Mouse (Mus musculus) liver, embryonic 13.5 days (tissue): ENCODE results near the gene Zswim7. TPM values are rescaled to one million over a fixed set of nuclear protein-coding genes. Genes with fewer than 3 reads are reported as not detected.

Experiments used
- ATAC-seq: fragments of 200-750 bp; cut with Nextera tagmentation; 2 replicates; pipeline ENCODE4 v1.8.0; 2017; ENCODE audit warnings: low read depth, mild to moderate bottlenecking, moderate number of reproducible peaks, moderate library complexity
- DNase-seq: peaks from one replicate; pipeline ENCODE4 v3.0.0; 2022
- H3K27ac ChIP-seq: fragments of 300-500 bp; sonication (generic); 2 replicates; pipeline ENCODE4 v1.5.1; 2015; ENCODE audit warnings: moderate library complexity, mild to moderate bottlenecking, inconsistent platforms
- H3K27me3 ChIP-seq: fragments of 300-500 bp; sonication (generic); 2 replicates; pipeline ENCODE4 v1.6.1; 2015; ENCODE audit warnings: mild to moderate bottlenecking, inconsistent platforms
- H3K36me3 ChIP-seq: fragments of 300-500 bp; sonication (generic); 2 replicates; pipeline ENCODE4 v1.6.1; 2015; ENCODE audit warnings: mild to moderate bottlenecking, inconsistent platforms
- H3K4me1 ChIP-seq: fragments of 300-500 bp; sonication (generic); replicated peaks from 2 replicates; pipeline ENCODE4 v1.6.1; 2015; ENCODE audit warnings: inconsistent platforms
- H3K4me2 ChIP-seq: fragments of 300-500 bp; sonication (generic); 2 replicates; pipeline ENCODE4 v1.6.1; 2015; ENCODE audit warnings: inconsistent platforms, mild to moderate bottlenecking, moderate library complexity
- H3K4me3 ChIP-seq: fragments of 300-500 bp; sonication (generic); replicated peaks from 2 replicates; pipeline ENCODE4 v1.5.1; 2015; ENCODE audit warnings: mild to moderate bottlenecking, inconsistent platforms
- H3K9ac ChIP-seq: fragments of 300-500 bp; sonication (generic); 2 replicates; pipeline ENCODE4 v1.6.1; 2015; ENCODE audit warnings: mild to moderate bottlenecking, inconsistent platforms
- H3K9me3 ChIP-seq: fragments of 300-500 bp; sonication (generic); replicated peaks from 2 replicates; pipeline ENCODE4 v1.6.1; 2016; ENCODE audit warnings: inconsistent platforms
- WGBS: fragments of 180-500 bp; shearing (Covaris S2); methylation state at CpG from one replicate; pipeline ENCODE4 v1.1.7; 2015; ENCODE audit not compliant: insufficient replicate concordance; 5-methylcytosine and 5-hydroxymethylcytosine counted together
- polyA plus RNA-seq: library from polyadenylated mRNA; unstranded; fragments of >200 nt; fragmentation: Nextera tagmentation; extraction: Ambion mirVana; gene quantifications from 2 replicates; pipeline ENCODE4 v1.2.1, GENCODE M21; 2015

Zswim7 gene
- polyA plus RNA-seq, 1 experiment from 2014 or later = 13.0 TPM

GRCm38 (mm10) chr11:62281601-62281997, 424 bp upstream of the Zswim7 start:
- WGBS = under 1% methylated on average over 56 of the region's 57 CpGs
- Histone ChIP-seq H3K9me3 (no peaks in the 10 kb centered on the region), H3K9ac (peak overlapping the region; percentile 83), H3K36me3 (peaks cover 17% of the 10 kb centered on the region; the same call in 1 of the 2 replicates), H3K27ac (peak overlapping the region; percentile 93), H3K4me1 (peaks cover 28% of the 10 kb centered on the region), H3K4me2 (peak overlapping the region; percentile 86), H3K27me3 (no peaks in the 10 kb centered on the region), H3K4me3 (peak overlapping the region; percentile 86)
- no peak for DNase-seq
- ATAC-seq = peak; percentile 84

GRCm38 (mm10) chr11:62278027-62278426, 3.1 kb downstream of the Zswim7 start:
- peak; percentile 80 for DNase-seq
- peak; percentile 49 for ATAC-seq
- 7% methylated on average over 5 of the region's 5 CpGs for WGBS
- Histone ChIP-seq H3K4me1 (peaks cover 28% of the 10 kb centered on the region), H3K9me3 (no peaks in the 10 kb centered on the region), H3K36me3 (no peaks in the 10 kb centered on the region), H3K27me3 (no peaks in the 10 kb centered on the region), H3K4me2 (peak overlapping the region; percentile 37), H3K9ac (no peak overlapping the region), H3K4me3 (no peak overlapping the region), H3K27ac (no peak overlapping the region)

- Histone ChIP-seq H3K4me3 (no peak overlapping the region), H3K36me3 (no peaks in the 10 kb centered on the region), H3K9ac (no peak overlapping the region), H3K27ac (no peak overlapping the region), H3K9me3 (no peaks in the 10 kb centered on the region), H3K4me1 (peaks cover 24% of the 10 kb centered on the region), H3K4me2 (no peak overlapping the region), H3K27me3 (no peaks in the 10 kb centered on the region)
- no peak for ATAC-seq
- WGBS = 69% methylated on average over 8 of the region's 8 CpGs
- DNase-seq = no peak
Observed at GRCm38 (mm10) chr11:62277086-62277485, 4.1 kb downstream of the Zswim7 start.

GRCm38 (mm10) chr11:62270851-62271250, 10.3 kb downstream of the Zswim7 start:
- Histone ChIP-seq H3K4me2 (no peak overlapping the region), H3K36me3 (no peaks in the 10 kb centered on the region), H3K9ac (no peak overlapping the region), H3K4me1 (no peaks in the 10 kb centered on the region), H3K4me3 (no peak overlapping the region), H3K9me3 (no peaks in the 10 kb centered on the region), H3K27ac (no peak overlapping the region), H3K27me3 (no peaks in the 10 kb centered on the region)
- no peak for DNase-seq
- no peak for ATAC-seq
- 51% methylated on average over 5 of the region's 5 CpGs for WGBS

DNA sequence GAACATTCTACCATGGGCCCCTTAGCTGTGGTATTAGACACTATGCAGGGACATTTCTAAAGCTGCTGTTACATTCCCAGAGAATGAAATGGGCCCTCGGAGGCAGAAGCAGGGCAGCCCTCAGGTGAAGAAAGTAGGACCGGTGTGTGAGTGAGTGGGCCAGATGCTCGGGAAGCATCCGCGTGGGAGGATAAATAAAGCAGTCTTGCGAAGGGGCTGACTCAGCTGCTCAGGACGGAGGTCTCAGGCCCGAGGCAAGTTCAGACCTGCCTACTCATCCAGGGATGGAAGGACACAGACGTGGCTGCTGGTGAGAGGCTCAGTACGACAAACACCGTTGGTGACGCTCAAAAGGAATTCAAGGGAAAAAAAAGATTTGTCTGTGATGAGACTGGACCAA, 12.1 kb downstream of the Zswim7 start:
- no peaks in the 10 kb centered on the region for H3K36me3 ChIP-seq
- H3K4me1 ChIP-seq = no peaks in the 10 kb centered on the region
- DNase-seq = no peak
- no peak overlapping the region for H3K9ac ChIP-seq
- no peak overlapping the region for H3K4me2 ChIP-seq
- H3K4me3 ChIP-seq = no peak overlapping the region
- H3K9me3 ChIP-seq = no peaks in the 10 kb centered on the region
- no peak overlapping the region for H3K27ac ChIP-seq
- 84% methylated on average over 12 of the region's 12 CpGs for WGBS
- H3K27me3 ChIP-seq = no peaks in the 10 kb centered on the region
- ATAC-seq = no peak

- 46% methylated on average over 8 of the region's 8 CpGs for WGBS
- DNase-seq = no peak
- no peak overlapping the region for H3K4me2 ChIP-seq
- H3K9me3 ChIP-seq = no peaks in the 10 kb centered on the region
- no peaks in the 10 kb centered on the region for H3K4me1 ChIP-seq
- H3K4me3 ChIP-seq = no peak overlapping the region
- H3K27me3 ChIP-seq = no peaks in the 10 kb centered on the region
- H3K27ac ChIP-seq = no peak overlapping the region
- ATAC-seq = no peak
- no peaks in the 10 kb centered on the region for H3K36me3 ChIP-seq
- H3K9ac ChIP-seq = no peak overlapping the region
Observed at GRCm38 (mm10) chr11:62268381-62268780, 12.8 kb downstream of the Zswim7 start.

DNA sequence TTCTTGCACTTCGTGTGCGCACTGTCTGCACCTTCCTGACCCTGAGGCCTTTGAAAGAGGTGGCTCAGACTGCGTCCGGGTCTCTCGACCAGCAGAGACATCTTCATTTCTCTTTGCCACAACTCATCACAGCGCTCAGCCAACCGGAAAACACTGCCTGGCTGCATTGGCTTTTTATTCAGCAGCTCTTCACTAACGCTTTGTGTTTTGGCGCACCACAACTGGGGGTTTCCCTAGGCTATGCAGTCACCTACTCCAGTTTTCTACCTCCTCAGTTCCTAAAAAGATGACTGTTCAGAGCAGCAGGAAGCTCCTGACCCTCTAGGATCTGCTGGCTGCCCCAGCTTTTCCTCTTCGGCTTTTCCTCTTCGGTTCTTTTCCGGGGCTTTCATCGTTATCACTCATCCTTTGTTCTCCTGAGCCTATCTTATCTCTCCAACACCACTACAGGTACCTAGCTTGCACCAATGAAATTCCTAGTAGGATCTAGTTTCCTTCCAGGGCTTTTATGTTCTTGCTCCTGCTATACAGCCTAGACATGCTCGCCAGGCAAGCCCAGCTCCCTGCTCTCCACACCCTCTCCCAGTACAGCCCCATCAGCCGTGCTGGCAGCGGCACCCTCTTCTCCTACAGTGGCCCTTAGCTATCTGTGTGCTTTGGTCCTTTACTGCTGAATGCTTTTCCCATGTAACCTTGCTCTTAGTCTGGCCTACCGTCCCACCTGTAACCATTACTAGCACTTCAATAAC, 14.5 kb downstream of the Zswim7 start:
- no peak for DNase-seq
- Histone ChIP-seq H3K27ac (no peak overlapping the region), H3K27me3 (no peaks in the 10 kb centered on the region; the same call in 1 of the 2 replicates), H3K4me3 (no peak overlapping the region), H3K9ac (no peak overlapping the region), H3K4me2 (no peak overlapping the region), H3K4me1 (no peaks in the 10 kb centered on the region), H3K9me3 (no peaks in the 10 kb centered on the region), H3K36me3 (no peaks in the 10 kb centered on the region)
- WGBS = 62% methylated on average over 17 of the region's 17 CpGs
- no peak for ATAC-seq

DNA sequence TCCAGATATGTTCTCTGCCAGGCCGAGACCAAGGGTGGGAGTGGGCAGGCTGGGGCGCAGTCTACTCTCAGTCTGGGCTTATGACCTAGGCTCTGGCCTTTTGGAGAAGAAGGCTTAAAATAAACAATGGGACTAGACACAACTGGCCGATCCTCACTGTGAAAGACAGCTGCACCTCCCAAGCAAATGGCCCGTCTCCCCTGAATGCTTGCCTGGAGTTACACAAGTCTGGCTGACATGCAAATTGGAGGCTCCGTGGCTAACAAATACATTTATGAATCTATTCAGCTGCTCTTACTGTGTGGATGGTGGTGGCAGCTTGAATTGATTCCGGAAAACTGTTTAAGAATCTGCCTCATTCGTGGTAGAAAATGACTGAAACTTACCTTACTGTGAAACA, 15.5 kb downstream of the Zswim7 start:
- H3K27ac ChIP-seq = no peak overlapping the region
- WGBS = 73% methylated on average over 7 of the region's 7 CpGs

DNA sequence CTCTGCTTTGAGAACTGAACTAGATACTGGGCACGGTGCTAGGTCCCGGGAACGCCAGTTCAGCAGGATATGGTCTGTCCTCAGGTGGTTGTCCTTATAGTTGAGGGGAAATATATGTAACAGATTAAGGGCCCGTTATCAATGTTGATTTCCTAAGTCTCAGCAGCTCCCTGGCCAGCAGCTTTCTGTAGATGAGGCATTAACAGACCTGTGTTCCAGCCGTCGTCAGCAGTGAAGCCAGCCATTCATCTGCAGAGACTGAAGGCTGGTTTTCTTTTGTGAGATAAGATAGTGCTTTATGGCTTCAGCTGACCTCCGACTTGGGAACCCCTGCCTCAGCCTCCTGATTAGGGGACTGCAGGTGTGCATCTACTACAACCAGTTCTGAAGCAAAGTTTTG, 17.2 kb downstream of the Zswim7 start:
- Histone ChIP-seq H3K9ac (no peak overlapping the region), H3K4me2 (no peak overlapping the region), H3K27ac (no peak overlapping the region), H3K36me3 (no peaks in the 10 kb centered on the region), H3K4me1 (no peaks in the 10 kb centered on the region), H3K9me3 (no peaks in the 10 kb centered on the region), H3K4me3 (no peak overlapping the region), H3K27me3 (peaks cover 8% of the 10 kb centered on the region)
- WGBS = 49% methylated on average over 7 of the region's 7 CpGs
- no peak for DNase-seq
- ATAC-seq = no peak

More for the DNA sequence above, 15.5 kb downstream of the Zswim7 start:
- ATAC-seq (no peak), DNase-seq (no peak)
- Histone ChIP-seq H3K4me2 (no peak overlapping the region), H3K27me3 (no peaks in the 10 kb centered on the region; the same call in 1 of the 2 replicates), H3K9me3 (no peaks in the 10 kb centered on the region), H3K4me1 (no peaks in the 10 kb centered on the region), H3K9ac (no peak overlapping the region), H3K36me3 (no peaks in the 10 kb centered on the region), H3K4me3 (no peak overlapping the region)

DNA sequence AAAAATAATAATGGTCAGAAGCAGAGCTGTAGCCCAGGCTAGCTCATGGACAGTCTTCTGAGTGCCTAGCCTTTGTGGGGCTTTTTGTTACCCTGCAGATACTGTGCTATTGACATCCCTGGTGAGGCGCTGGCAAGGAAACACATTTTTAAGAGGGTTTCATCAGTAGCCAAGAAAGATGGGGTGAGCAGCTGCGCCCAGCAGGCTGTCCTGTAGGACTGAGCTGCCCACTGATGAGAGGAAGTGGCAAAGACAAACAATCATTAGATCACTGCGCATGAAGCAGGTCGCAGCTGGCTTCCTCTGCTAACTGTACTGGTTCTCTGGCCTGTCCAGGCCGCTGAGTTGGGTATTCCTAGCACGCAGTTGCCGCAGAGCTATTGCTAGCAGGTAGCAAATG, 17.6 kb downstream of the Zswim7 start:
- ATAC-seq = no peak
- Histone ChIP-seq H3K9me3 (no peaks in the 10 kb centered on the region), H3K4me1 (no peaks in the 10 kb centered on the region), H3K27me3 (peaks cover 8% of the 10 kb centered on the region), H3K27ac (no peak overlapping the region), H3K36me3 (no peaks in the 10 kb centered on the region), H3K4me2 (no peak overlapping the region), H3K9ac (no peak overlapping the region), H3K4me3 (no peak overlapping the region)
- 64% methylated on average over 7 of the region's 7 CpGs for WGBS
- no peak for DNase-seq

DNA sequence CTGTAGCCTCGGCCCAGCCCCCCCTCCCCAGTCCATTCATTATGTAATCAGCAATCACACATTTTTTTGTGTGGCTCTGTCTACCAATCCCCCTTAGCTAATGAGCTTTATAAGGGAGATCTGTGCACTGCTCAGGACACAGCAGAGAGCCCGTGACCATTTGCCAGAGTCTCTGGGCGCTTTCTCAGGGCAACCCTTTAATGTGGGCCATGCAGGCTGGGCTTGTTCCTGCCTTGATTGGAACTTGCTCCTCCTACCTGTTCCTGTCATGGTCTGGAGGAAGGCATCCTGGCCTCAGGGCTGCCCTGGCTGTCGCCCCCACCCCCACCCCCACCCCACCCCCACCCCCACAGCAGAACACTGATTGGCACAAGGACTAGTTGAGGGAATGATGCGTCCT, 22.0 kb downstream of the Zswim7 start:
- DNase-seq (no peak), ATAC-seq (no peak)
- H3K36me3 ChIP-seq = no peaks in the 10 kb centered on the region
- H3K9ac ChIP-seq = no peak overlapping the region
- H3K9me3 ChIP-seq = no peaks in the 10 kb centered on the region
- no peaks in the 10 kb centered on the region for H3K4me1 ChIP-seq
- H3K27ac ChIP-seq = no peak overlapping the region
- no peak overlapping the region for H3K4me2 ChIP-seq
- peaks cover 27% of the 10 kb centered on the region for H3K27me3 ChIP-seq
- 42% methylated on average over 5 of the region's 5 CpGs for WGBS
- H3K4me3 ChIP-seq = no peak overlapping the region

DNA sequence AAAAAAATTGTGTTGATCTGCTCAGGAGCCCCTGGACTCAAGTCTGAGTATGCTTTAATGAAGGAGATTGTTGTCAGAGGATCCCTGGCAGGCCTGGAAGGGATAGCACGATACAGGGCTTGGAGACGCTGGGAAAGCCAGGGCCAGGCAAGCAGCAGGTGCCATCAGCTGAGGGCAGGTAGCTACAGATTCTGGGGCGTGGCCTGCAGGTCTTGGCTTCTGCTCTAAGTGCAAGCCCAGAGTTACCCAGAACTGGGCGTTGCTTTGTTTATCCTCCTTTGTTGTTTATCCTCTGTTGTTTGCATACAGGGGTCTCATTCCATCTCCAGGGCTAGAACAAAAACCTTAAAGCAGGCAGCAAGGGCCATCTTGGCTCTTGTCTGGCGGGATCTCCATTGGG, 27.8 kb downstream of the Zswim7 start:
- H3K9ac ChIP-seq = no peak overlapping the region
- no peak overlapping the region for H3K27ac ChIP-seq
- H3K4me2 ChIP-seq = no peak overlapping the region
- no peaks in the 10 kb centered on the region for H3K9me3 ChIP-seq
- no peaks in the 10 kb centered on the region for H3K36me3 ChIP-seq
- 59% methylated on average over 5 of the region's 5 CpGs for WGBS
- no peak overlapping the region for H3K4me3 ChIP-seq
- ATAC-seq = no peak
- H3K27me3 ChIP-seq = peaks cover 69% of the 10 kb centered on the region
- H3K4me1 ChIP-seq = peaks cover 15% of the 10 kb centered on the region
- no peak for DNase-seq
